ENCODE assay signal across 35 mouse cellular contexts in the genomic region with DNA sequence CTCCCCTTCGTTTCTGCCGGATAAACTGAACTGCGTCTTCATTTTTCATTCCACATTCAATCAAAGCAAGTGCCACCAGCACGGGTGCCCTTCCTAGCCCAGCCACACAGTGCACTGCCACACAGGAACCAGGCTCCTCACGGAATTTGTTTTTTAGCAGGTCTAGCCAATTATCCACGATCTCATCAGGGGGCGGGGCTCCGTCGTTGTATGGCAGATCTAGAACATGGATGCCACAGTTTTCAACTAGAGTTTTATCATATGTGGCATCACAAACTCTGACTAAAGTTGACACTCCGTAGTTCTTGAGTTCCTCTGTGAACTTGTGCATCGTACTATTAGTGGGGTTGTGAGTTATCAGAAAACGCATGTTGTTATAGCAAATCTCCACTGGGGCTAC.
"Had no signal": no experiment of that assay in that cellular context is flagged by ENCODE, and none has a peak within 500 bp of the region (broad histone marks: within the 10 kb centered on the region; RNA-seq: fewer than 3 reads in every experiment).

No protein-coding gene starts in this region.

- H3K4me3 ChIP-seq: heart, embryonic 10.5 days; heart, embryonic 12.5 days; heart, embryonic 13.5 days; heart, embryonic 15.5 days; hindbrain, embryonic 10.5 days; hindbrain, embryonic 12.5 days; hindbrain, embryonic 13.5 days; hindbrain, embryonic 15.5 days; intestine, embryonic 15.5 days; kidney, embryonic 15.5 days; layer of hippocampus, adult 2 months had no signal

- H3K27ac ChIP-seq: heart, embryonic 10.5 days; heart, embryonic 13.5 days; heart, embryonic 15.5 days; hindbrain, embryonic 10.5 days; hindbrain, embryonic 12.5 days; hindbrain, embryonic 13.5 days; hindbrain, embryonic 14.5 days; hindbrain, embryonic 15.5 days; hindbrain, postnatal 0 days; intestine, embryonic 15.5 days; kidney, embryonic 15.5 days; kidney, postnatal 0 days; layer of hippocampus, adult 2 months had no signal

- H3K36me3 ChIP-seq: heart, embryonic 10.5 days; heart, embryonic 12.5 days; heart, embryonic 13.5 days; heart, embryonic 15.5 days; hindbrain, embryonic 10.5 days; hindbrain, embryonic 12.5 days; hindbrain, embryonic 13.5 days; hindbrain, embryonic 15.5 days; intestine, embryonic 15.5 days; kidney, embryonic 15.5 days had no signal

- ATAC-seq: hindbrain, embryonic 16.5 days; hindbrain, postnatal 0 days; inflammation-experienced regulatory T-cells, adult 6 months; intestine, embryonic 15.5 days; intestine, embryonic 16.5 days; intestine, postnatal 0 days had no signal

- H3K4me1 ChIP-seq: heart, embryonic 10.5 days; heart, embryonic 12.5 days; heart, embryonic 13.5 days; heart, embryonic 15.5 days; hindbrain, embryonic 10.5 days; hindbrain, embryonic 12.5 days; hindbrain, embryonic 13.5 days; hindbrain, embryonic 15.5 days; intestine, embryonic 15.5 days; kidney, embryonic 15.5 days had no signal

- H3K9ac ChIP-seq: heart, embryonic 12.5 days; heart, embryonic 13.5 days; heart, embryonic 15.5 days; hindbrain, embryonic 12.5 days; hindbrain, embryonic 13.5 days; hindbrain, embryonic 14.5 days; hindbrain, embryonic 15.5 days; intestine, embryonic 15.5 days; kidney, embryonic 15.5 days had no signal

- H3K4me2 ChIP-seq: heart, embryonic 11.5 days; heart, embryonic 12.5 days; heart, embryonic 13.5 days; heart, embryonic 15.5 days; hindbrain, embryonic 12.5 days; hindbrain, embryonic 13.5 days; hindbrain, embryonic 14.5 days; hindbrain, embryonic 15.5 days; intestine, embryonic 15.5 days; kidney, embryonic 15.5 days had no signal

- H3K27me3 ChIP-seq: heart, embryonic 12.5 days; heart, embryonic 13.5 days; heart, embryonic 15.5 days; hindbrain, embryonic 12.5 days; hindbrain, embryonic 13.5 days; hindbrain, embryonic 15.5 days; intestine, embryonic 15.5 days; kidney, embryonic 15.5 days had no signal

- DNase-seq: heart, postnatal 10 days; heart, postnatal 14 days; heart, postnatal 36 days; heart, postnatal 4 days; kidney, adult 11 months; kidney, adult 18-20 months; kidney, adult 2 months; kidney, adult 8-10 months; kidney, adult 9 months; kidney, postnatal 10 days; kidney, postnatal 14 days; kidney, postnatal 25 days; kidney, postnatal 36 days; kidney, postnatal 4 days; layer of hippocampus, adult 9-11 months; layer of hippocampus, postnatal 36 days had no signal

- H3K9me3 ChIP-seq: heart, embryonic 10.5 days; heart, embryonic 12.5 days; heart, embryonic 13.5 days; heart, embryonic 15.5 days; hindbrain, embryonic 10.5 days; hindbrain, embryonic 12.5 days; hindbrain, embryonic 13.5 days; hindbrain, embryonic 15.5 days; intestine, embryonic 15.5 days; kidney, embryonic 15.5 days had no signal
